Mouse (Mus musculus) liver, adult 2 months (tissue): ENCODE data around the gene Tmem25.

ENCODE experiments used
- CTCF ChIP-seq: fragments of 200-500 bp; IDR thresholded peaks from 2 replicates; pipeline ENCODE4 v1.5.1; 2011; ENCODE audit warnings: low read depth, low read length, control low read depth
- POLR2A ChIP-seq: fragments of 200-500 bp; IDR thresholded peaks from 2 replicates; pipeline ENCODE4 v1.6.1; 2011; ENCODE audit warnings: low read length, control low read depth; ENCODE audit not compliant: insufficient read depth; ENCODE audit errors: extremely low read depth

GRCm38 (mm10) chr9:44799958-44800324 lies 834 bp upstream of the Tmem25 start:
- no peak for TF ChIP-seq CTCF
- no peak for TF ChIP-seq POLR2A
